In the genomic region with DNA sequence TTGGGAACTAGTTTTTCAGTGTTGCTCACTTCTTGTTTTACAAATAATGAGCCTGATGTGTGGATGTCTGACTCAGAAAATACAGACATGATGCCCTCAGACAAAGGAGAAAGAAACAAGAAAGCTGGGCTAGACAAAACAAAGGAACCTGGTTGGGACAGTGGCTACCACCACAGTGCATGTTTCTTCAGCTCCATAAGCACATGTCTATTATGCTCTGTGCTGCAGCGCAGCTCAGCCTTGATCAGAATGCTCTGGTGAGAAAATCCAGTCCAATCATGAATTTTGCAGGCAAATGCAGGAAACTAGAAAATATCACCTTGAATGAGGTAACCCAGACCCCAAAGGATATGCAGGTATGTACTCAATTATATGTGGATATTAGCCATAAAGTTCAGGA, we compare ENCODE assay signal across 17 mouse cellular contexts.
"Had no signal": no experiment of that assay in that cellular context is flagged by ENCODE, and none has a peak within 500 bp of the region (broad histone marks: within the 10 kb centered on the region; RNA-seq: fewer than 3 reads in every experiment).

No protein-coding gene starts in this region.

- H3K27me3 ChIP-seq: limb, embryonic 12.5 days; liver, embryonic 13.5 days; lung, embryonic 15.5 days; neural tube, embryonic 13.5 days had no signal

- H3K36me3 ChIP-seq: limb, embryonic 12.5 days; liver, embryonic 13.5 days; lung, embryonic 15.5 days; neural tube, embryonic 13.5 days had no signal

- H3K9me3 ChIP-seq: limb, embryonic 12.5 days; liver, embryonic 13.5 days; lung, embryonic 15.5 days; neural tube, embryonic 13.5 days had no signal

- H3K4me1 ChIP-seq: liver, embryonic 13.5 days; lung, embryonic 15.5 days had no signal

- H3K4me2 ChIP-seq: liver, embryonic 13.5 days; lung, embryonic 15.5 days had no signal

- ATAC-seq: intestine, postnatal 0 days; liver, postnatal 0 days had no signal

- DNase-seq: kidney, adult 8-10 months; kidney, postnatal 36 days; layer of hippocampus, adult 9-11 months; layer of hippocampus, postnatal 36 days; liver; liver, embryonic 13.5 days; liver, postnatal 0 days; lung, postnatal 14 days; right cerebral cortex, adult 18-20 months; right cerebral cortex, postnatal 25 days; thymus, adult 2 months; thymus, postnatal 36 days had no signal

- H3K27ac ChIP-seq: liver, embryonic 13.5 days; lung, embryonic 15.5 days; stomach, postnatal 0 days had no signal

- H3K4me3 ChIP-seq: limb, embryonic 12.5 days; liver, embryonic 13.5 days; lung, embryonic 15.5 days had no signal

- H3K9ac ChIP-seq: limb, embryonic 12.5 days; liver, embryonic 13.5 days; liver, postnatal 0 days; lung, embryonic 15.5 days had no signal
